Comparison of ENCODE assay signal across 8 mouse cellular contexts in the genomic region with DNA sequence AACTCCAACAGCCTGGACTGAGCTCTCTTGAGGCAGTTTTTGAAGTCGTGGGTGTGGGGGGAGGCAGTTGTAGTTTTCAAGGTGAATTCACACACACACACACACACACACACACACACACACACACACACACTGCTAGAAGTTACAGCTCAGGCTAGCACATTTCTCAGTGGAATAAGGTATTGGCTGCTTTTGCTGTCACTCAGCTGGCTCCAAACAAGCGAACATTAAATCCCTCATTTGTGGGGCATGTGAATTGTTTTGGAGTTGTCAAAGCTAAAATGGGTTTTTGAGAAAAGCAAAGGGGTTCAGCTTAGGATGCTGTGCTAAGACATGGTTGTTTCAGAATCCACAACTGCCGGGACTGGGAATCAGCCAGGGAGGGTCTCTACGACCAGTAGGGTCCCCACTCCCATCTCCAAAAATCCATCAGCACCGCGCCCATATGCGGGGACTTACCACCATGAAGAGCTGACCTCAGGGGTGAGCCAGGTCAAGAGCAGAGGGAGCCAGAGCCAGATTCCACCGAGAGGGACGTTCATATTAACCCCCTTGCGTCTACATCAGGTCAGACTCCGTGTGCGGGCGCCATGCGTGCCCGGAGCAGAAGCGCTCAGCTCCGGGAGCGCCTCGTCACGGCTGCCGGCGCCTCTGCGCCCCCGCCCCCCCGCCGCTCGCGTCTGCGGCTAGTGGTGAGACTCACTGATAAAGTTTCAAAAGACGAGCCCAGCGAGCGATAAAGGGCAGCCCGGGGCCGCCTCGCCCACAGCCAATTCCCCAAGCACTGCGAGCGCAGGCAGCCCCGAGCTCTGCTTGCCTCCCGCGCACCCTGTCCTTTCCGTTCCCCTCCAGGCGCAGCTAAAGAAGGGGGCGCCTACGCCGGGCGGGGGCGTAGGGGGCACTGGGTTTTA. TPM values are rescaled to one million over a fixed set of nuclear protein-coding genes. Genes with fewer than 3 reads are reported as not detected.
DNase-seq lines count a peak whose midpoint lies in the region; ATAC-seq and TF ChIP-seq lines count a peak whose summit lies in the region.

TSS of gene Wnt2 (minus strand) at position 840 of the 911 bp plus-strand sequence.

- 0 out of 2 replicates have a peak within 1 kb of the TSS, but pooled peaks have one; percentile 29 for H3K9ac ChIP-seq in kidney, embryonic 15.5 days
- peak within 1 kb of the TSS; percentile 39; the same call in 1 of the 2 replicates for H3K9ac ChIP-seq in forebrain, embryonic 13.5 days
- no peak within 1 kb of the TSS for H3K9ac ChIP-seq in intestine, postnatal 0 days (ENCODE audit: low read depth, low read length)

- H3K4me3 ChIP-seq in kidney, embryonic 15.5 days (replicated peaks) = peak within 1 kb of the TSS; percentile 52
- peak within 1 kb of the TSS; percentile 42 for H3K4me3 ChIP-seq in forebrain, embryonic 13.5 days
- peak within 1 kb of the TSS; percentile 41 for H3K4me3 ChIP-seq in intestine, postnatal 0 days (ENCODE audit: low read depth, low read length)

- TF ChIP-seq CTCF in intestine, postnatal 0 days (IDR thresholded peaks at IDR 0.05; ENCODE audit: low read depth) = no peak

- peaks cover 25% of the 10 kb centered on the region for H3K4me1 ChIP-seq in kidney, embryonic 15.5 days
- H3K4me1 ChIP-seq in forebrain, embryonic 13.5 days = peaks cover 22% of the 10 kb centered on the region
- 0 out of 2 replicates have a peak, but pooled peaks cover 5% of the 10 kb centered on the region for H3K4me1 ChIP-seq in intestine, postnatal 0 days (replicated peaks; ENCODE audit: control insufficient read depth, insufficient read depth, low read length)

- H3K36me3 ChIP-seq in kidney, embryonic 15.5 days = no peaks in the 10 kb centered on the region
- no peaks in the 10 kb centered on the region for H3K36me3 ChIP-seq in forebrain, embryonic 13.5 days (ENCODE audit: poor library complexity, severe bottlenecking)
- no peaks in the 10 kb centered on the region for H3K36me3 ChIP-seq in intestine, postnatal 0 days (ENCODE audit: control insufficient read depth, insufficient read depth)

- no peak within 1 kb of the TSS for H3K27ac ChIP-seq in kidney, embryonic 15.5 days
- no peak within 1 kb of the TSS for H3K27ac ChIP-seq in forebrain, embryonic 13.5 days
- no peak within 1 kb of the TSS for H3K27ac ChIP-seq in intestine, postnatal 0 days (ENCODE audit: low read depth, low read length)

- H3K9me3 ChIP-seq in kidney, embryonic 15.5 days (replicated peaks) = no peaks in the 10 kb centered on the region
- H3K9me3 ChIP-seq in forebrain, embryonic 13.5 days (replicated peaks) = no peaks in the 10 kb centered on the region
- H3K9me3 ChIP-seq in intestine, postnatal 0 days (ENCODE audit: control insufficient read depth) = no peaks in the 10 kb centered on the region

- no peak for DNase-seq in kidney, adult 11 months
- DNase-seq in brain, adult 2 months (ENCODE audit: low read depth, low spot score) = peak; percentile 64
- peak; percentile 47 for DNase-seq in mesoderm, embryonic 11.5 days (ENCODE audit: low read depth, low spot score)
- DNase-seq in urinary bladder, postnatal 25 days (ENCODE audit: low spot score) = peak; percentile 20
- no peak for DNase-seq in cerebellum, adult 18-20 months

- ATAC-seq in kidney, embryonic 15.5 days (replicated peaks; ENCODE audit: low FRiP score) = peak; percentile 65
- peak; percentile 62 for ATAC-seq in forebrain, embryonic 13.5 days
- ATAC-seq in intestine, postnatal 0 days = no peak

- peaks cover 53% of the 10 kb centered on the region for H3K27me3 ChIP-seq in kidney, embryonic 15.5 days
- H3K27me3 ChIP-seq in forebrain, embryonic 13.5 days = peaks cover 45% of the 10 kb centered on the region
- H3K27me3 ChIP-seq in intestine, postnatal 0 days (replicated peaks; ENCODE audit: control insufficient read depth, insufficient read depth, low read length) = peaks cover 46% of the 10 kb centered on the region

- under 1% methylated on average over 47 of the region's 47 CpGs for WGBS in kidney, embryonic 15.5 days
- WGBS in forebrain, embryonic 13.5 days = under 1% methylated on average over 47 of the region's 47 CpGs
- WGBS in intestine, postnatal 0 days = 2% methylated on average over 46 of the region's 47 CpGs

- H3K4me2 ChIP-seq in kidney, embryonic 15.5 days = peak within 1 kb of the TSS; percentile 93
- peak within 1 kb of the TSS; percentile 76 for H3K4me2 ChIP-seq in forebrain, embryonic 13.5 days
- H3K4me2 ChIP-seq in intestine, postnatal 0 days (replicated peaks; ENCODE audit: low read depth) = peak within 1 kb of the TSS; percentile 69

RNA-seq across cellular contexts. Expression of gene Wnt2, which starts in this region (rescaled TPM):
- polyA plus RNA-seq in kidney, embryonic 15.5 days (2015; fragmentation: Nextera tagmentation; extraction: Ambion mirVana) = 1.1 and 2.9 TPM in 2 replicates
- not detected in 2 replicates for polyA plus RNA-seq in forebrain, embryonic 13.5 days (2015; fragmentation: Nextera tagmentation; extraction: Ambion mirVana)
- polyA plus RNA-seq in intestine, postnatal 0 days (2015; fragmentation: Nextera tagmentation; extraction: Ambion mirVana) = 0.34 and 0.57 TPM in 2 replicates

Comparison
In these comparisons a context has a peak if more than half of its experiments do, and no peak if none do; other contexts are left out.
1. Peak in ATAC-seq, H3K4me3 ChIP-seq, H3K9ac ChIP-seq and H3K4me2 ChIP-seq in forebrain, embryonic 13.5 days; RNA of the gene not detected or under 1 TPM.
2. DNase-seq: peak in brain, adult 2 months (single experiment), mesoderm, embryonic 11.5 days (single experiment) and urinary bladder, postnatal 25 days (single experiment); none in kidney, adult 11 months (single experiment) and cerebellum, adult 18-20 months (0 of 2).
3. Peak in every context shown above with its lines, with median percentiles within 50 percentile points of each other: H3K4me2 ChIP-seq and H3K4me3 ChIP-seq.